Mouse (Mus musculus) CH12F3 (cell line): ENCODE results near the gene Trpc7.

Experiments
- in situ Hi-C: fragments of 300-500 bp; cut with MboI; formaldehyde crosslinking; loops from 2 replicates; pipeline ENCODE4 v1.14.3; 2020; ENCODE audit warnings: low sequenced_read_pairs

Gene Trpc7

DNA sequence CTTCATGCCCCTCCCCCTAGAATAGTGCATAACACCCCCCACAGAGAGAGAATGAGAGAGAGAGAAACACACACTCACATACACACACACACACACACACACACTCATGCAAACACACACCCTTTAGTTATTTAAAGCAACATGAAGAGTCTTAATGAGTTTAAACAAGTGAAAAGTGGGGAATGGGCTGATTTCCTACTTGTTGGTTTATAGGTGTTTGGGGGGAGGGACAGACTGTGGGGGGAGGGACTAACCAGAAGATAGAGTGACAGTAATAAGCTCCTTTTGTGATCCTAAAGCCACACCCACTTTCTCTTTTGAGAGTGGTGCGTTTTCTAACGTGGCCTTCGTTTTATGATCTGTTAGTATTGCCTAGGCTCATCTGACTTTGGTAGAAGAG lies at the start of gene Trpc7:
Trpc7 (minus strand) TSS at position 101 of the 400 bp plus-strand sequence.
- in situ Hi-C loops, result no loop called here

DNA sequence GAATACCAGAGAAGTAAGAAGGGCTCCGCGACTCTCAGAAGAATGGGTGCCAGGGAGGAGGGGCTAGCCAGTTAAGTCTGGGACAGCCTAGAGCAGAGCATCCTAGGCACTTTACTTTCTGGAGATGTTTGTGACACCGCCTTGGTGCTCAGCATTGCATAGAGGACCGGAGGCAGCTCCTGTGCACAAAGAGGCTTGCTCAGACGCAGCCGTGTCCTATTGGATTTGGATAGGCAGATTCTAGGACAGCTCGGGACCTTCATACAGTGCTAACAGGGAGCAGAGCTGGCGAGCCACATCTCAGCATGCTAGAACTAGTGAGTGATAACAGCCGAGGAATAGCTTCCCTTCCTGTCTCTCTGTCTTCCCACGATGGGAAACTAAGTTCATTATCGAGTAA lies 43.5 kb upstream of the Trpc7 start:
- in situ Hi-C loops, result no loop called here

DNA sequence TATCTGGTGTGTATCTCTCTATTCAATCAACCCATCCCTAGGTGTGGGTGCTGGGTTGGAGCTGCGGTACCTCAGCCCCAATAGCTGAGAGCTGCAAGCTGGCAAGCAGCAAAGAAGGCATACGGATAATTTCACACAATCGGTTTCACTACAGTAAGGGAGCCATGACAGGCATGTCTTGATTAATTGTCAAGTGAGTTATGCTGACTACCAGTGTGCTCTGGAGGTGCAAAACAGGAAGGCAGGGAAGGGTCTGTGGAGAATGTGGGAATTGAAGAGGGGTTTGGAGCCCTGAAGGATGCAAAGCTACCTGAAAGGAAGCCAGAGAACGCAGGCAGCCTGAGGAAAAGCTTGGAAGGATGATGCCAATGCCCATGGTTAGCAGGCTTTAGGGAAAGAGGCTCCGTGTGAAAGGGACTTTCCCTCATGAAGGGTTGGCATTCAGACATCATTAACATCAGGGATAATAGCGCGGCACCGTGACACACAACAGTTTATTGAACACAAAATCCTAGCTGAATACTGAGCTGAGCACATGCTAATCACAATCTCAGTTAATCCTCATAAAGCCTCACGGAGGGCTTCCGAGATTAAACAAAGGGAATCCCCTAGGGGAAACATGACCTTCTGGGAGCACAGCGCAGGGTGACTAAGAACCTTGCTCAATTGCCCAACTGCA lies 38.2 kb upstream of the Trpc7 start:
- in situ Hi-C loops, result no loop called here

DNA sequence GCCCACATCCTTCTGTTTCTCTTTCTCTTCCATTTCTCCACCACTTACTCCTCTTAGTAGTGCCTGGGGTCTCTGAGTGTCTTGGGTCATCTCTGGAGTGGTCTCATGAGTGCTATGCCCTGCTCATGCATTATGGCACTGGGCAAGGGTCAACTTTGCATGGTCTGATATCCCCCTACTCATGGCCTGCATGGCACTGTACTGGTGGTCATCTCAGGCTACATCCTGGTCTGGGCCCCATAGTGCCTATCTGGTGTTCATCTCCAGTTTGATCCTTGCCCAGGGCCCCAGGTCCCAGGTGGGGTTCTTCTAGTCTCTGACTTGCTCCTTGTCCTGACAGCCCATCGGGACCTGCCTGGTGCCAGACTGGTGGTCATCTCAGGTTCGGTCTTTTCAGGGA lies 34.6 kb upstream of the Trpc7 start:
- in situ Hi-C loops, result no loop called here

DNA sequence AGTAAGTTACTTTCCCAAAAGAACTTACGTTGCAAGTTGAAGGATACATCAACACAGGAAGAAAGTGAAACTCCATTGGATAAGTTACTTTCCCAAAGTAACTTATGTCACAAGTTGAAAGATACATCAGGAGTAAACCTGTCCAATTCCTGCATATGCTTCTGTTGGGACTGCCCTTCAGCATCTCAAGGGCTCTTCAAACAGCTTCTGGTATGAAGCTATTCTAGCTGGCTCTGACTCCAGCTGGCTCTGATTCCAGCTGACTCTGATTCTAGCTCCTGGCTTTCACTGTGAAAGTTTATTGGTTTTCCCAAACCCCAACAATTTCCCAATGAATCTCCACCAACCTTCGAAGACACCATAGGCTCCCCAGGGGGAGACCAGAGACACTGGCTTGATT lies 27.2 kb upstream of the Trpc7 start:
- in situ Hi-C loops, result no loop called here

DNA sequence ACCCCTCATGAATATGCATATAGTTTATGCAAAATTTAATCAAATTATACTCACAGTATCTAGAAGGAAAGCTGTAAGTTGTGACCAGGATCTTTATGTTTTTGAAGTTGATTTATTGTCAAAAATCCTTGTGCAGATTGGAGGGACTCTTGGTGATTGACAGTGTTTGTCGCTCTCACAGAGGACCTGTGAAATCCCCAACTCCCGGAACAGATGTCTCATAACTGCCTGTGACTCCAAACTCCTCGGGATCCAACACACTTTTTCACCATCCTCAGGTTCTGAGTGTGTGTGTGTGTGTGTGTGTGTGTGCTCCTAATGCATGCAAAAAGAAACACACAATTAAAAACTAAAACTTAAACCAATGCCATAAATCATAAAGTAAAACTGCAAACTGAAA lies 25.5 kb upstream of the Trpc7 start:
- in situ Hi-C loops, result no loop called here

DNA sequence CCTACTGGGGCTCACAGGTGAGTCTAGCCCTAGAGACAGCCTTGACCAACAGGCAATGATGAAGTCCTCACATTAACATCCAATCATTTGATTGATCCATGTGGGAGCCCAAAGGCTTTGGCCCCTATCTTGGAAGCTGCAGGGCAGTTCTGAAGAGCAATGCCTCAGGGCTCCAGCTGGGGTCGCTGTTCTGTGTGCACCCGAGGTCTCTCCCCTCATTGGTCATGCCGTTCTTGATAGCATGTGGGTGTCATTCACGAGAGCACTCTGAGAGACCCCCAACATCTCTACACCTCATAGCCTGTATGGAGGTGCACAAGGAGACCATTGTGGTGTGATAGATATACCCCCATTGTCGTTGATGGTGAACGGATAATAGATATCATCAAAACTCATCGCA lies 18.9 kb upstream of the Trpc7 start:
- in situ Hi-C loops, result no loop called here

DNA sequence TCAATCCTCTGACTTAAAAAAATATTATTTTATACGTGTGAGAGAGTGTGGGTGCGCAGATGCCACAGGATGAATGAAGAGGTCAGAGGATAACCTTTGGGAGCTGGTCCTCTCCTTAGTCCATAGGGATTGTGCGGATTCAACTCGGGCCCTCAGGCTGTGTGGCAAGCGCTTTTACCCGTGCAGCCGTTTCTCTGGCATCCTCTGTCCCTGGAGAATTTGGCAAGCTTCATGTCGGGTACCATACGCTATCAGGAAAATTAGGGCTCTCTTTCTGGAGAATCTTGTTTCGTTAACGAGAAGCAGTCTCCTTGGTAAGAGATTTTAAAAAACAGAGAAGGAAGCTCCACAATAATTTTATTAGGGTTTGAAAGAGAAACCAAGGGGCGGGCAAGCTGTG lies 15.3 kb upstream of the Trpc7 start:
- in situ Hi-C loops, result no loop called here

DNA sequence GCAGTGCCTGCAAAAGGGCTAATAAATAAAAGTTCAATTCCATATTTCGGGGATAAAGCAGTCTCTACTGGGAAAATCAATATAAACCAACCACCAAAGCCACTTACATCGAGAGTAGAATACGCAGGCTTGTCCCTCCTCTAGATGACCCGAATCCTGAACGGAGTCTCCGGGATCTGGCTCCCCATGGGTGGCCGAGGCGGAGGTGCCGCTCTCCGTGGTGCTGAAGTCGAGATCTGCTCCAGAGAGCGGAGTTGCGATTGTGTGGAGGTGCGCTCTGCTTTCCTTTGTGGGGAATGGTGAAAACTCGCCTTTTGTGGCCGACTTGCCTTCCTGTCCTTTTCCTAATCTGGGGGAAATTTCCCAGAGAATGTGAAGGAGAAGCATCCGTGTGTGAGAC lies 407 bp downstream of the Trpc7 start:
- in situ Hi-C loops, result no loop called here

DNA sequence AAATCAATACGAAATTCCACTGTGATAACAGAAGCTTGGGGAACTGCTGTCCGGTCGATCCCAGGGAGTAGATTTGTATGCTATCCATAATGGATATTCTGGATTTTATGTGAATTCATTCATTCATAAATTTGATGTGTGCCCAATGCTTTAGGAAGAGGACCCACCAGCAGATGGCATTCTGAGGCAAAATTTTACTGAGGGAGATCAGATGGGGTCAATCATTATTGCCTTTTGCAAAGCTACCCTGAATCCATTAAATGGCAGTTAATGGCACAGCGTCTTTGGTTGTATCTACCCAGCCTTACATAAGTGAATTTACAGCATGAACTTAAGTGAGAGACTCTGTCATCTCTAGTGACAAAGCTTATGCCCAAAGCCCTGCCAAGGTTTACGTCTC lies 1.2 kb downstream of the Trpc7 start:
- in situ Hi-C loops, result no loop called here

DNA sequence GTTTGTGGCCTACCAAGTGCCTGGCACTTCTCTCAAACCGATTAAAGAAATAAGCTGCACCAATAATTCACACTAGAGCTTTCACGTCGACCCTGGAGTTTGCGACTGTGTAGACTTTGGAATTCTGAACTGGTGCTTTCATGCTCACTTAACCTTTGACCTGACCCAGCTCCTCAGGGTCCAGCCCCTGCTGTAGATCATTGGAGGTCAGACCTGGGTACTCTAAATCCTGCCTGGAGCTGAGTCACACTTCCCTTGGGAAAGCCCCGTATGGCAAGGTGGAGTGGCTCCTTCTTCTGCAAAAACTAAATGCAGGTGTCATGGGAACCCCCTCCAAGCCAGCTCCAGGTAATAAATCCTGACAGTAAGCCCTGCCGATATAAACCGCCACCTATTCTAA lies 5.9 kb downstream of the Trpc7 start:
- in situ Hi-C loops, result no loop called here

DNA sequence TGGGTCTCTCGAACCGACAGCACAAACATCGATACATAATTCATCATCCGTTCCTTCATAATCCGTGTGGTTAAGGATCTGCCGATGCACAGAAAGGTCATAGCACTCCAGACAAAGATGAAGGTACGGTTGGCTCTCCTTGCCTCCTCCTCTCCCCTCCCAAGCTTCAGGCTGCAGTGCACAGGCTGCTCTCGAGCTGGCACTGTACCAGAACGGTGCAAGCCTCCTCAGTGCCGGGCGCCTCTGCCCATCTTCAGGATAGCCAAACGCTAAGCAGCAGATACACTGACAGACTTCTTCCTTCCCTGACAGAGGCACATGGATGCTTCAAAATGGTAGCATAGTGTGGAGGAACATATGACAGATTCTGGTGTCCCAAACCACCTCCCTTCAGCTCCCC lies 12.9 kb downstream of the Trpc7 start:
- in situ Hi-C loops, result no loop called here

DNA sequence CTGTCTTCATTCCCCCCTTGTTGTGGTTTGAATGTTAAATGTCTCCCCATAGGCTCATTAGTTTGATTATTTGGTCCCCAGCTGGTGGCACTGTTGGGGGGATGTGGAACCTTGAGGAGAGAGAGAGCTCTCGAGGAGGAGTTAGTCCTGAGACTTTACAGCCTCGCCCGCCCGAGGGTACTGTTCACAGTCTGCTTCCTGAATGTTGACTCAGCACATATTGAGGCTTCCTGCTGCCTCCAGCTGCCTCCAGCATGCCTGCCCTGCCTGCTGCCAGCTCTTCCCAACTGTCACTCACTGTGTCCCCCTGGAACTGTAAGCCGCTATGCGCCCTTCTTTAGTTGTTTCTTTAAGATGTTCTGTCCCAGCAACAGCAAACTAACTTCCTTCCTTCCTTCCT lies 31.2 kb downstream of the Trpc7 start:
- in situ Hi-C loops, result no loop called here

DNA sequence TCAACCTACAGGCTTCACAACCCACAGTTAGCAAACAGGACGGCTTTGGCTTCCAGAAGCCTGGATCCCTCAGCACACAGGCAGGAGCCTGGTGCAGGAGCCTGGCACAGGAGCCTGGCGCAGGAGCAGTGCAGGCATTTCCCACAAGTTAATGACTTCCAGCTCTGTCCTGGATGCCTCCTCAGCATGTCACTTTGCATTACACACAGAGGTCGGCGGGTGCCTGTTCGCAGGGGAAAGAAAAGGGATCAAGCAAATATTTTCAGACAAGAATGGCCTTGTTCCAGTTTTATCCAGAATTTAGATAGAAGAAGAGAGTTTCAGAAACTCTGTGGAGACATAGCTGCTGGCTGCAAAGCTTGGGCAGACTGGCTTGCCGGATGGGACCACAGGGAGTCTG lies 33.8 kb downstream of the Trpc7 start:
- in situ Hi-C loops, result no loop called here

DNA sequence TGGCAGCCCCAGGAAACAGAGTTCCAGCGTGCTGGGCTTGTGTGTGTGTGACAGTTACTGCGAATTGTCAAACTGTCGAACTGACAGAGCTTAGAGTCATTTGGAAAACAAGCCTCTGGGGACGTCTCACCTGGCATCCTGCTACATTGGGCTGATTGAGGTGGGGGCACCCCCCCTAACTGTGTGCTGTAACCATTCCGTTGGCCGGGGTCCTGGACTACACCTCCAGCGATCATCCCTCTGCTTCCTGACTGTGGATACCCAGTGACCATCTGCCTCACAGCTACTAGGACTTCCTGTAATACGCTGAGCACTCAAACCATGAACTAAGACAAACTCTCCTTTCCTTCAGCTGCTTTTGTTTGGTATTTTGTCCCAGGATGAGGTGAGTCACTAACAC lies 41.3 kb downstream of the Trpc7 start:
- in situ Hi-C loops, result no loop called here

DNA sequence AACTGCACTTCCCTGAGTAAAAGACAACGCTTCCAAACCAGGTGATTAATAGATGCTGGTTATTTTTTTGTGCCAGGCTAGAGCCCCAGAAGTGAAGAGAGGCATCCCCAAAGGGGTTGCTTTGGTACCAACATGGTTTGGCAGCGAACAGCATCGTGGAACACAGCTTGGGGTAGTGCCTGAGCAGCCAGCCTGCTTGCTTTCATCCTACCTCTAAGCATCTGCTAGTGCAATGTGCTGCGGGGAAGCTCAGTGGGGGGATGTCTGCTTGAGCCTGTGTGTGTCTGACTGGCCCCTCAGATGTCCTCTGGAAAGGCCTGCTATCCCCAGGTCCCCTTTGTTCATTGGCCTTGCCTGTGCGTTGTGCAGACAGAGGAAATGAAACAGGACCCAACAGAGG lies 42.4 kb downstream of the Trpc7 start:
- in situ Hi-C loops, result no loop called here

DNA sequence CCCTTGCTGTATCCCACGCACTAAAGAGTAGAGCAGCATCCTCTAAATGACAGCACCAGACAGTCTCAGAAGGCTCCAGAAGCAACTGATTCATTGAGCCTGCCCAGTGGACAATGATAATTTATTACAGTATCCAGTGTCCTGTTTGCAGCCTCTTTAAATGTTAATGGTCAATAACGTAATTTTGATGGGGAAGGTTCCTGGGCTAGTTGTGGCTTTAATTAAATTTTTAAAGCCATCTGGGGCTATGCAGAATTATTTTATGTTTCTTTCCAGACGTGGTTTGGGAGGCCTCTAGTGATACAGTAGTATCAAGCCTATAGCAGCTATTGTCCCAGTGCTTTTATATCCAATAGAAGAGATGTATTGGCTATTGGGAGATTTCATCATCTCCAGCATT lies 49.9 kb downstream of the Trpc7 start:
- in situ Hi-C loops, result no loop called here

DNA sequence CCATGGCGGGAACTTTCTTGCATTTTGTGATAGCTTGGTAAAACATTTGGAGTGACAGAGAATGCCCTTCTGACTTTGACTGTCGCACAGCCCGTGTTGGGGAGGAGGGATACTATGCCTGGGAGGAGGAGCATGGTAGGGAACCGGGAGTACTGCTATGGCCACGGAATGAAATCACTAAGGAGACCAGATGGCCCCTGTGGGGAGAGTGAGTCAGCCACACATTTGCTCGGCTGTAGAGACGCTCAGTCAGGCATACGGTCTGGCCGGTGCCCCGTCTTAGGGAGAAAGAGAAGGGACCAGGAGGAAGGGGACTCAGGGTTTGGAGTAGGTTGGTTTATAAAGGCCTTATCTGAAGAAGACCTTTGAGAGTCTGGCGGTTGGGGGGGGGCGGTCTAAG lies 80.3 kb downstream of the Trpc7 start:
- in situ Hi-C loops, result no loop called here

DNA sequence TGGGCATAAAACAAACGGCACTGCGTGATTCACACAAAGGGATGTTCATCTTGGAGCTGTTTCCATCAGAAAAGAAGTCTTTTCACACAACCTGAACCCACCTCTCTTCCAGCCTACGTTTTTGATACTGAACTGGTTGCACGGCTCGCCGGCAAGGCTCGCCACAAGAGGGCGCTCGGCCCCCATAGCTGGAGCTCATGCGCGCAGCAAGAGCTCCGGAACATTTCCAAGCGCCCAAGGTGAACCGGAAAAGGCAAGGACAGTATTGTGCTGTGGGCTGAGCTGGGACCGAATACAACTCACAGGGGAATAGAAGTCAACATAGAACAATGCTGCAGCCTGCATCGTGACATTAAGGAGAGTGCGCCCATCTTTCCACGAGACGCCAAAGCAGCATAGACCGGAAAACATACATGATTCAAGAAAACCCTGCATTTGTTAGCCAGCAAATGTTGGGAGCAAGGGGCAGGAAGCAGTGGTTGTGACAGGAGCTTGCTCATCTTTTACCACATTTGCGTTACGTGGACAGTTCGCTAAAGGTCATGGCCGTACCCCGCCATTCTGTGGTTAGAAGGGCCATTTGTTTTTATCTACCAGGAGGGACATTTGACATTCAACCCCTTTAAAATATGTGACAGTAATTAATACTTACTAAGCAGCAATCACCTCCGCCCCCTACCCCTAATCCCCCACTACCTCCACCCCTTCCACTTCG lies 88.9 kb downstream of the Trpc7 start:
- in situ Hi-C loops, result no loop called here

DNA sequence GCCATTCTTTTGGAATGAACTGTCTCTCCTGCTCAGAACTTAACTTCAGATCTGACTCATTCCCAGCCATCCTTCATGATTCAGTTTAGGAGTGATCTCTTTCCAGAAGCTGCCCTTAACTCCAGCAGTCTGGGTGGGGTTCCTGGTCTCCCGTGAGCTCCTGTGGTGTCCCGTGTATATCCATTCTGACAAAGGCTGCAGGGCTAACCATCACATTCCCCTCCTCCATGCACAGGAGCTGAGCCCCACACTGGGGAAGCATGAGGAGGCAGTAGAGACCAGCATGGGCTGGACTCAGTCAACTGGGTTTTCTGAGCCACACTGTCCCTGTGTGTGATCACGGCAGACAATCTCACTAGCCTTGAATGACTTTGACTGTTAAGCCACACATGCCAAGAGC lies 90.7 kb downstream of the Trpc7 start:
- in situ Hi-C loops, result no loop called here

DNA sequence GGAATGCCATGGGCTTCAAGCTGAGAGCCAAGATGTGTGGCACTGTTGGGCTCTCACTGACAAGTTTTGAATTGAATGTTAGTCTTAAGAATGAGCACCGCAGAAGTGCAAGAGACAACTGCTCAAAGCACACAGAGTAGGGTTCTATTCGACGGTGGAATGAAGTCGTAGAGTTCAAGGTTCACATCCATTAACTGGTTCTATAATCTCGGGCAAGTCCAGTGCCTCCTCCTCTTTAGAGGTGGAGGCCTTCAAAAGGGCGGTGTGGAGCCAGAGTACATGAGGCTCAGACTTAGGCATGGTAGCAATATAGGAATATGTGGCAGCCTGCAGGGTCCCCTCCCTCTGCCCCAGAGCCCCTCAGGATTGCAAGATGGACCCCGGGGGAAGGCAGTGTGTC lies 98.3 kb downstream of the Trpc7 start:
- in situ Hi-C loops, result no loop called here

DNA sequence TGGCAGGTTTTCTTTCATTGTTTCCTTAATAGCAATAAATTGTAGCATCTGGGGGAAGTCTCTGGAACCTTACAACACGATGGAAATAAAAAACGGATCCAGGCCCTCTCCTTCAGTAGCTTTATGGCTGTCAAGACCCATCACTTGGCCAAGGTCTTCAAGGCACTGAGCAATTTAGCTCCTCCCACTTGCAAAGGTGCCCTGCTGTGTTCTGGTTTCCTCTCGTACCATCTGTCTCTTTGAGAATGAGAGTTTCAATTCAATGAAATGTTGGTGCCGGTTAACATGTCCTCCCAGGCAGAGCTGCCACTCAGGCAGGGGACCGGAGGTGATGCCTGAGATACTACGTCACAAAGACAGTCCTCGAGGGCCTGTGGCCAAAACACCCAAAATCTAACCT lies 100.3 kb downstream of the Trpc7 start:
- in situ Hi-C loops, result no loop called here

DNA sequence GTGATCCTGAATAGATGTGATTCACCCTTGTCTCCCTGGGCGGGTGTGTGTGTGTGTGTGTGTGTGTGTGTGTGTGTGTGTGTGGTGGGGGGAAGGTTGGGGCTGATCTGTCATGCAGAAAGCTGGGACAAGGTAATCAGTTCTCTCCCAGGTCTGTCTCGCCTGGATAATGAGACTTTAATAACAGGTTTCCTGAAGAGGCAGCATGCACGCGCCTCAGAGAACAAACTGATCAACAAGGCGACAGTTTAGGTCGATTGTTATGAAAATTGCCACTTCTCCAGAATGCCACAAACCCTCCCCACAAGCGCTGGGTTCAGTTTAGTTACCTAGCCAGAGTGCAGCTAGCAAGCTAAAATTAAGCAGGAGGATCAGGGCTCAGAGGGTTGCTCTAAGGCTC lies 101.4 kb downstream of the Trpc7 start:
- in situ Hi-C loops, result no loop called here
